Mouse (Mus musculus) forebrain, postnatal 0 days (tissue): ENCODE measurements at regions not wholly inside any gene's neighbourhood (a gene's known extent, or its start where the extent isn't known, plus 50 kb on each side); places are given as distances from the start of the nearest gene placed in this dataset.

Experiments
- ATAC-seq: fragments of 200-750 bp; cut with Nextera tagmentation; 2 replicates; pipeline ENCODE4 v1.8.0; 2017; ENCODE audit warnings: mild to moderate bottlenecking, moderate library complexity
- DNase-seq: peaks from one replicate; pipeline ENCODE4 v3.0.0-alpha.2; 2015
- H3K27ac ChIP-seq: fragments of 300-500 bp; sonication (generic); 2 replicates; pipeline ENCODE4 v1.5.1; 2014; ENCODE audit warnings: low read depth, mild to moderate bottlenecking, antibody characterized with exemption, low read length, moderate library complexity, mixed read lengths
- H3K27me3 ChIP-seq: fragments of 300-500 bp; sonication (generic); 2 replicates; pipeline ENCODE4 v1.6.1; 2014; ENCODE audit warnings: mild to moderate bottlenecking, low read length, mixed read lengths; ENCODE audit not compliant: insufficient read depth
- H3K36me3 ChIP-seq: fragments of 300-500 bp; sonication (generic); 2 replicates; pipeline ENCODE4 v1.6.1; 2014; ENCODE audit warnings: mild to moderate bottlenecking, moderate library complexity; ENCODE audit not compliant: insufficient read depth
- H3K4me1 ChIP-seq: fragments of 300-500 bp; sonication (generic); 2 replicates; pipeline ENCODE4 v1.6.1; 2014; ENCODE audit warnings: antibody characterized with exemption; ENCODE audit not compliant: insufficient read depth
- H3K4me2 ChIP-seq: fragments of 300-500 bp; sonication (generic); 2 replicates; pipeline ENCODE4 v1.6.1; 2014; ENCODE audit warnings: low read depth, mild to moderate bottlenecking, moderate library complexity
- H3K4me3 ChIP-seq: fragments of 300-500 bp; sonication (generic); 2 replicates; pipeline ENCODE4 v1.5.1; 2014; ENCODE audit warnings: low read depth, low read length, mixed read lengths
- H3K9ac ChIP-seq: fragments of 300-500 bp; sonication (generic); 2 replicates; pipeline ENCODE4 v1.6.1; 2014; ENCODE audit warnings: mild to moderate bottlenecking
- H3K9me3 ChIP-seq: fragments of 300-500 bp; sonication (generic); 2 replicates; pipeline ENCODE4 v1.6.1; 2016; ENCODE audit warnings: low read length
- CTCF ChIP-seq: sonication (generic); IDR thresholded peaks from 2 replicates; pipeline ENCODE4 v1.5.1; 2016; ENCODE audit warnings: antibody characterized with exemption, control low read depth, low read depth
- WGBS: fragments of 180-500 bp; shearing (Covaris S2); extraction: QIAGEN DNeasy Blood & Tissue Kit; methylation state at CpG from one replicate; pipeline ENCODE4 v1.1.7; 2014; 5-methylcytosine and 5-hydroxymethylcytosine counted together

DNA sequence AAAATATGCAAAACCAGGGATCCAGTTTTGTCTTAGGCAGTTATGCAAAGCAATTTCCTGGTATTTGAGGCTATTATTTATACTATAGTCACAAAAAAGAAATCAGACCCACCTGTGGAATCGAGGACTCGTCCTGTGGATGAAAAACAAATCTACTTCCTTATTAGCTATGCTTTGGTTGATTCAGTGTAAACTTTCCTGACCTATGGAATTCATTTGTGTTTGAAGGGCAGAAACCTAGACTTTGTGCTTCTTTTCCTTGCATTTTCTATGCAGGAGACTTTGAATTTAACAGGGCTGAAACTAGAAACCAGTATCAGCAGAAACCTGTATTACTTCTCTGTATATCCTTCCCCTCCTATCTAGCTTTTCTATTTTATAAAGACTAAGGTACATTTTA is 70.2 kb upstream of the Slco6d1 start:
- Histone ChIP-seq H3K36me3 (no peaks in the 10 kb centered on the region), H3K4me2 (no peak overlapping the region), H3K9ac (no peak overlapping the region), H3K4me3 (no peak overlapping the region), H3K27me3 (no peaks in the 10 kb centered on the region), H3K4me1 (no peaks in the 10 kb centered on the region), H3K9me3 (no peaks in the 10 kb centered on the region), H3K27ac (no peak overlapping the region)
- ATAC-seq, result no peak
- TF ChIP-seq CTCF, result no peak
- peak; percentile 3 for DNase-seq
- WGBS, result 65% methylated on average over 2 of the region's 2 CpGs

DNA sequence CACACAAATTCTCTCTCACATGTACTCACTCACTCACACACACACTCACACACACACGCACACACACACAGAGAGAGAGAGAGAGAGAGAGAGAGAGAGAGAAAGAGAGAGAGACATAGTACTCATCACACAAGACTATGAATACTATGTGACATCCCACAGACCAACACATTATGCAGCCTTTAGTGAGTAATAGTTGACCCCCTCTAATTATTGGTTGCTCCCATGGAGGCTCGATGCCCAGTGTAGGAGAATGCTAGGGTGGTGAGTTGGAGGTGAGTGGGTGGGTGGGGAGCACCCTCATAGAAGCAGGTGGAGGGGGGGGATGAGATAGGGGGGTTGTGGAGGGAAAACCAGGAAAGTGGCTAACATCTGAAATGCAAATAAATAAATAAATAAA is 69.4 kb upstream of the Slco6d1 start:
- H3K36me3 ChIP-seq, result no peaks in the 10 kb centered on the region
- peak; percentile 7 for DNase-seq
- H3K9ac ChIP-seq, result no peak overlapping the region
- TF ChIP-seq CTCF, result no peak
- H3K27me3 ChIP-seq, result no peaks in the 10 kb centered on the region
- no peak overlapping the region for H3K27ac ChIP-seq
- H3K4me2 ChIP-seq, result no peak overlapping the region
- H3K9me3 ChIP-seq, result no peaks in the 10 kb centered on the region
- no peaks in the 10 kb centered on the region for H3K4me1 ChIP-seq
- H3K4me3 ChIP-seq, result no peak overlapping the region
- no peak for ATAC-seq
- 78% methylated on average over 2 of the region's 2 CpGs for WGBS
